Mouse (Mus musculus): ENCODE measurements around the gene Iqcf6. TPM values are rescaled to one million over a fixed set of nuclear protein-coding genes. Genes with fewer than 3 reads are reported as not detected.

Gene Iqcf6
- polyA plus RNA-seq, 1 experiment from 2014 or later = not detected

DNA sequence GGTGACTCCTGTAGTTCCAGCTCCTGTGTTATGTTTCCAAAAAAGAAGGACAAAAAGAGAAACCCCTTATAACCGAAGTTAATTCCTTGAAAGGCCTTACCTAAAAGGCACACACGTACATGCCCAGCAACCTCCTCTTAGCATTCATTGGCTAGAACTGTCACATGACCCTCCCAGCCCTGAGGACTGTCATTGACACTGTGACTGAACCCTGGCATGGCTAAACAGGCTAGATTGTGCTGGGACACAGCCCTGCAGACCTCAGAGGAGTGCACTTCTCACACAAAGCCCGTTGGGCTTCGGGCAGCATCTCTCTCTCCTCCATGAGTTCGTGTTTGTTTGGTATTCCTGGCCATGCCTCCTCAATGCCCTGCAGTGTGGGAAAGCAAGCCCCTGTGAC is 5.8 kb downstream of the Iqcf6 start:
- TF ChIP-seq EP300 (IDR thresholded peaks at IDR 0.05) (no peak), CTCF (IDR thresholded peaks at IDR 0.05) (no peak)
- 46% methylated on average over 5 of the region's 5 CpGs for WGBS
- no peak overlapping the region for H3K4me2 ChIP-seq (replicated peaks; ENCODE audit: low read depth, low read length)

DNA sequence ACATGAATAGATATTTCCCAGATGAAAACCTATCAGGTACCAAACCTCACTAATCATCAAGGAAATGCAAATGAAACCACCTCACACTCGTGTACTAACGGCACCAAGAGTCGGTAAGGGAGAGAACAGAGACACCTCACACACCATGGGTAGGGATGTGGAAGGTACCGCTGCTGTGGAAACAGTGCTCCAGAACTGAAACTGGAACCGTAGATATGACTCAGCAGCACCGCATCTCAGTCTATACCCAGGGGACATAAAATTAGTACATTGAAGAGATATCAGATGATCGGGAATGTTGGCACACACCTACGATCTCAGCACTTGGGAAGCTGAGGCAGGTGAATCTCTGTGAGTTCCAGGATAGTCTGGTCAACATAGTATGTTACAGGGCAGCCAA is 11.8 kb downstream of the Iqcf6 start:
- 93% methylated on average over 8 of the region's 8 CpGs for WGBS
- Histone ChIP-seq H3K27me3 (replicated peaks; ENCODE audit: insufficient read depth, low read length) (no peaks in the 10 kb centered on the region), H3K9me3 (ENCODE audit: low read length) (no peaks in the 10 kb centered on the region), H3K4me3 (ENCODE audit: low read depth, low read length) (no peak overlapping the region), H3K36me3 (ENCODE audit: insufficient read depth, low read length) (no peaks in the 10 kb centered on the region), H3K9ac (replicated peaks; ENCODE audit: low read depth) (no peak overlapping the region), H3K4me2 (replicated peaks; ENCODE audit: low read depth, low read length) (no peak overlapping the region), H3K27ac (ENCODE audit: low read length) (no peak overlapping the region), H3K4me1 (ENCODE audit: insufficient read depth, low read depth, low read length) (no peaks in the 10 kb centered on the region)
- no peak for ATAC-seq
- DNase-seq (ENCODE audit: low spot score) = no peak
- no peak for TF ChIP-seq CTCF (IDR thresholded peaks at IDR 0.05)
- no peak for TF ChIP-seq EP300 (IDR thresholded peaks at IDR 0.05)

More for the DNA sequence above, 5.8 kb downstream of the Iqcf6 start:
- H3K36me3 ChIP-seq (ENCODE audit: insufficient read depth, low read length) = no peaks in the 10 kb centered on the region
- no peaks in the 10 kb centered on the region for H3K27me3 ChIP-seq (replicated peaks; ENCODE audit: insufficient read depth, low read length)
- no peak for DNase-seq (ENCODE audit: low spot score)
- H3K9me3 ChIP-seq (ENCODE audit: low read length) = no peaks in the 10 kb centered on the region
- ATAC-seq = no peak
- H3K27ac ChIP-seq (ENCODE audit: low read length) = no peak overlapping the region
- H3K4me1 ChIP-seq (ENCODE audit: insufficient read depth, low read depth, low read length) = no peaks in the 10 kb centered on the region
- no peak overlapping the region for H3K9ac ChIP-seq (replicated peaks; ENCODE audit: low read depth)
- H3K4me3 ChIP-seq (ENCODE audit: low read depth, low read length) = no peak overlapping the region

DNA sequence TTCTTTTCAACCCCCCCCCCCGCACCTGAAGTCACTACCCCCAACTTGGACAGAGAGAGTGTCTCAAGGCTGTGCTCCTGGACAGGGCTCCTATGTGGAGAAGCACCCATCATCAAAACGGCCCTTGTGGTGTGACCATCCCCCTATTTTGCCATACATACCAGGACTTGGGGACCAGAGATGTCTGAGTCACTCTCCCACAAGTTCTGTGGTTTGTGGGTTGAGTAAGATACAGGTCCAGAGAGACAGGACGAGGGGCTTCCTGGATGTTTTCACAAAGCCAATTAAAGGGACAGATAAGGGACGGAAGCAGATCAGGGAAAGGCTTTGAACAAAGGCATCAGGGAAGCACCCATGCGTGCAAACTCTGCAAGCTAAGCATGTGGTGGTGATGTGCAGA is 15.0 kb downstream of the Iqcf6 start:
- Histone ChIP-seq H3K36me3 (ENCODE audit: insufficient read depth, low read length) (no peaks in the 10 kb centered on the region), H3K4me1 (ENCODE audit: insufficient read depth, low read depth, low read length) (no peaks in the 10 kb centered on the region), H3K27me3 (replicated peaks; ENCODE audit: insufficient read depth, low read length) (no peaks in the 10 kb centered on the region), H3K27ac (ENCODE audit: low read length) (no peak overlapping the region), H3K9ac (replicated peaks; ENCODE audit: low read depth) (no peak overlapping the region), H3K4me2 (replicated peaks; ENCODE audit: low read depth, low read length) (no peak overlapping the region), H3K9me3 (ENCODE audit: low read length) (no peaks in the 10 kb centered on the region), H3K4me3 (ENCODE audit: low read depth, low read length) (no peak overlapping the region)
- WGBS = 42% methylated on average over 5 of the region's 5 CpGs
- no peak for ATAC-seq
- DNase-seq (ENCODE audit: low spot score) = no peak
- no peak for TF ChIP-seq CTCF (IDR thresholded peaks at IDR 0.05)
- no peak for TF ChIP-seq EP300 (IDR thresholded peaks at IDR 0.05)

- ATAC-seq (peak; percentile 60), DNase-seq (ENCODE audit: low spot score) (peak; percentile 64)
- Histone ChIP-seq H3K9ac (replicated peaks; ENCODE audit: low read depth) (no peak overlapping the region), H3K4me3 (ENCODE audit: low read depth, low read length) (no peak overlapping the region), H3K4me1 (ENCODE audit: insufficient read depth, low read depth, low read length) (no peaks in the 10 kb centered on the region), H3K9me3 (ENCODE audit: low read length) (no peaks in the 10 kb centered on the region), H3K36me3 (ENCODE audit: insufficient read depth, low read length) (no peaks in the 10 kb centered on the region), H3K27me3 (replicated peaks; ENCODE audit: insufficient read depth, low read length) (no peaks in the 10 kb centered on the region), H3K4me2 (replicated peaks; ENCODE audit: low read depth, low read length) (no peak overlapping the region), H3K27ac (ENCODE audit: low read length) (no peak overlapping the region)
- TF ChIP-seq CTCF (IDR thresholded peaks at IDR 0.05) = peak; percentile 97
- no peak for TF ChIP-seq EP300 (IDR thresholded peaks at IDR 0.05)
- whole genome bisulfite sequencing = 30% methylated on average over 7 of the region's 7 CpGs
These were observed 16.7 kb downstream of the Iqcf6 start for GRCm38 (mm10) chr9:106643128-106643527.

- WGBS = 65% methylated on average over 6 of the region's 6 CpGs
- H3K27me3 ChIP-seq (replicated peaks; ENCODE audit: insufficient read depth, low read length) = no peaks in the 10 kb centered on the region
- no peak overlapping the region for H3K4me3 ChIP-seq (ENCODE audit: low read depth, low read length)
- no peak for ATAC-seq
- no peak overlapping the region for H3K4me2 ChIP-seq (replicated peaks; ENCODE audit: low read depth, low read length)
- no peaks in the 10 kb centered on the region for H3K36me3 ChIP-seq (ENCODE audit: insufficient read depth, low read length)
- no peaks in the 10 kb centered on the region for H3K4me1 ChIP-seq (ENCODE audit: insufficient read depth, low read depth, low read length)
- H3K27ac ChIP-seq (ENCODE audit: low read length) = no peak overlapping the region
- H3K9ac ChIP-seq (replicated peaks; ENCODE audit: low read depth) = no peak overlapping the region
- TF ChIP-seq EP300 (IDR thresholded peaks at IDR 0.05) (no peak), CTCF (IDR thresholded peaks at IDR 0.05) (peak; percentile 30)
- H3K9me3 ChIP-seq (ENCODE audit: low read length) = no peaks in the 10 kb centered on the region
- no peak for DNase-seq (ENCODE audit: low spot score)
These were observed 17.4 kb downstream of the Iqcf6 start for GRCm38 (mm10) chr9:106643787-106644186.

DNA sequence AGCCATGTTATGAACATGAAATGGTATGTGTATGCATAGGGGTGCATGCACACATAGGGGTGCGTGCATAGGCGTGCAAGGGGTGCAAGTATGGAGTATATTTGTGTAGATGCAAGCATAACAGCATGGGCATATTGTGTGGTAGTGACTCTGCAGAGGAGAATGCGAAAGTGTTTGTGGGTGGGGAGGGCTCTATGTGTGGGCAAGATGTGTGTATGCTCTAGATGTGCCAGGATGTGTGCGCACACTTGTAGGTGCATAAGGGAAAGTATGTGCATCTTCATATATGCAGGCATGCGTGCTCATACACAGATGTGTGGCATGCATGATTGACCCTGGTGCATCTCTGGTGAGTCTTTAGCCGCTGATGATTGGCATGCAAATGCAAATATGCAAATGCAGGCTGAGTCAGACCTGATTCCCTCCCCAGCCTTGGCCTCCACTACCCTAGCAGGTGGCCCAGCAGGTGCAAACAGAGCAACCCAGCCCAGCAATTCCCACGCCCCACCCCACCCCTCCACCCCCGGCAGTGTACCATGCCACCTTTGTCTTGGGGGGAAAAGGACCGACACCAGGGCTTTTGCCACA is 19.4 kb downstream of the Iqcf6 start:
- Histone ChIP-seq H3K27ac (ENCODE audit: low read length) (no peak overlapping the region), H3K4me2 (replicated peaks; ENCODE audit: low read depth, low read length) (no peak overlapping the region), H3K27me3 (replicated peaks; ENCODE audit: insufficient read depth, low read length) (no peaks in the 10 kb centered on the region), H3K4me1 (ENCODE audit: insufficient read depth, low read depth, low read length) (no peaks in the 10 kb centered on the region), H3K9ac (replicated peaks; ENCODE audit: low read depth) (no peak overlapping the region), H3K4me3 (ENCODE audit: low read depth, low read length) (no peak overlapping the region), H3K9me3 (ENCODE audit: low read length) (no peaks in the 10 kb centered on the region), H3K36me3 (ENCODE audit: insufficient read depth, low read length) (no peaks in the 10 kb centered on the region)
- DNase-seq (ENCODE audit: low spot score) (no peak), ATAC-seq (no peak)
- TF ChIP-seq CTCF (IDR thresholded peaks at IDR 0.05) (no peak), EP300 (IDR thresholded peaks at IDR 0.05) (no peak)
- WGBS = 79% methylated on average over 9 of the region's 9 CpGs

- Histone ChIP-seq H3K27me3 (replicated peaks; ENCODE audit: insufficient read depth, low read length) (no peaks in the 10 kb centered on the region), H3K4me3 (ENCODE audit: low read depth, low read length) (no peak overlapping the region), H3K36me3 (ENCODE audit: insufficient read depth, low read length) (no peaks in the 10 kb centered on the region), H3K9me3 (ENCODE audit: low read length) (no peaks in the 10 kb centered on the region), H3K9ac (replicated peaks; ENCODE audit: low read depth) (no peak overlapping the region), H3K4me2 (replicated peaks; ENCODE audit: low read depth, low read length) (no peak overlapping the region), H3K27ac (ENCODE audit: low read length) (no peak overlapping the region), H3K4me1 (ENCODE audit: insufficient read depth, low read depth, low read length) (no peaks in the 10 kb centered on the region)
- no peak for TF ChIP-seq EP300 (IDR thresholded peaks at IDR 0.05)
- no peak for TF ChIP-seq CTCF (IDR thresholded peaks at IDR 0.05)
- ATAC-seq = no peak
- DNase-seq (ENCODE audit: low spot score) = no peak
- WGBS = 62% methylated on average over 27 of the region's 27 CpGs
These were observed 20.8 kb downstream of the Iqcf6 start for GRCm38 (mm10) chr9:106647226-106647625.
